ENCODE assay signal across 8 mouse cellular contexts in genomic region chr1:75141486-75142190, GRCm38 (mm10). TPM values are rescaled to one million over a fixed set of nuclear protein-coding genes. Genes with fewer than 3 reads are reported as not detected.
DNase-seq lines count a peak whose midpoint lies in the region; ATAC-seq and TF ChIP-seq lines count a peak whose summit lies in the region.

No protein-coding gene starts in this region.

- H3K9ac ChIP-seq in MEL (ENCODE audit: control insufficient read depth, low read depth, low read length, poor library complexity, severe bottlenecking) = peak overlapping the region; percentile 93
- H3K9ac ChIP-seq in forebrain, postnatal 0 days = peak overlapping the region; percentile 97

- TF ChIP-seq EP300 in MEL (IDR thresholded peaks at IDR 0.05; ENCODE audit: low read depth in 1 of 2, low read length in 2 of 2) = no peak

- H3K4me2 ChIP-seq in forebrain, postnatal 0 days (ENCODE audit: low read depth) = peak overlapping the region; percentile 92

- peaks cover 11 to 28% of the 10 kb centered on the region in 2 experiments for H3K4me1 ChIP-seq in MEL (ENCODE audit: control insufficient read depth in 1 of 2, insufficient read depth in 2 of 2, low read length in 2 of 2)
- H3K4me1 ChIP-seq in forebrain, postnatal 0 days (ENCODE audit: insufficient read depth) = peaks cover 12% of the 10 kb centered on the region
- H3K4me1 ChIP-seq in hindbrain, embryonic 10.5 days (replicated peaks) = peaks cover 30% of the 10 kb centered on the region

- ATAC-seq in forebrain, postnatal 0 days = no peak

- peak overlapping the region; percentile 88 to 94 for H3K4me3 ChIP-seq in MEL (ENCODE audit: control insufficient read depth in 1 of 2, insufficient read depth in 1 of 2, low read depth in 2 of 2, low read length in 2 of 2)
- peak overlapping the region; percentile 96 for H3K4me3 ChIP-seq in forebrain, postnatal 0 days (ENCODE audit: low read depth, low read length)
- peak overlapping the region; percentile 77 for H3K4me3 ChIP-seq in hindbrain, embryonic 10.5 days

- no peak for TF ChIP-seq CTCF in MEL (IDR thresholded peaks at IDR 0.05 in 2 of 3, conservative IDR thresholded peaks at IDR 0.05 in 1 of 3; ENCODE audit: control insufficient read depth in 1 of 3, insufficient read depth in 1 of 3, low read depth in 2 of 3, low read length in 3 of 3, poor library complexity in 1 of 3, severe bottlenecking in 1 of 3)
- TF ChIP-seq CTCF in forebrain, postnatal 0 days (IDR thresholded peaks at IDR 0.05; ENCODE audit: low read depth) = no peak

- peaks cover 38% of the 10 kb centered on the region for H3K79me2 ChIP-seq in MEL (ENCODE audit: control insufficient read depth, insufficient read depth, low read length, poor library complexity)

- H3K27me3 ChIP-seq in MEL (ENCODE audit: control insufficient read depth in 1 of 2, insufficient read depth in 2 of 2, low read length in 2 of 2) = no peaks in the 10 kb centered on the region
- H3K27me3 ChIP-seq in forebrain, postnatal 0 days (ENCODE audit: insufficient read depth, low read length) = no peaks in the 10 kb centered on the region
- H3K27me3 ChIP-seq in hindbrain, embryonic 10.5 days (ENCODE audit: insufficient read depth, poor library complexity, severe bottlenecking) = no peaks in the 10 kb centered on the region

- DNase-seq in MEL (ENCODE audit: low read depth, low spot score) = peak; percentile 80
- DNase-seq in cerebellum, adult 18-20 months = peak; percentile 51 to 64
- DNase-seq in forebrain, postnatal 0 days = peak; percentile 31
- peak; percentile 57 for DNase-seq in hindbrain, embryonic 10.5 days (ENCODE audit: low spot score)
- peak; percentile 41 to 53 for DNase-seq in layer of hippocampus, postnatal 25 days (ENCODE audit: extremely low spot score in 1 of 2, low spot score in 1 of 2)
- peak; percentile 80 for DNase-seq in lung, postnatal 36 days
- DNase-seq in retina, postnatal 1 day = peak; percentile 63
- DNase-seq in thymus, postnatal 4 days = peak; percentile 81

- peak overlapping the region; percentile 91 for H3K27ac ChIP-seq in MEL (ENCODE audit: control insufficient read depth, low read depth, low read length)
- H3K27ac ChIP-seq in forebrain, postnatal 0 days (ENCODE audit: low read depth, low read length) = peak overlapping the region; percentile 94
- peak overlapping the region; percentile 95 for H3K27ac ChIP-seq in hindbrain, embryonic 10.5 days

- no peak for TF ChIP-seq RAD21 in MEL (IDR thresholded peaks at IDR 0.05; ENCODE audit: low read depth, low read length)

- peaks cover 4 to 27% of the 10 kb centered on the region in 2 experiments; a peak in 3 of 4 replicates for H3K36me3 ChIP-seq in MEL (ENCODE audit: control insufficient read depth in 1 of 2, insufficient read depth in 2 of 2, low read length in 2 of 2)
- peaks cover 43% of the 10 kb centered on the region for H3K36me3 ChIP-seq in forebrain, postnatal 0 days (ENCODE audit: insufficient read depth)
- peaks cover 60% of the 10 kb centered on the region for H3K36me3 ChIP-seq in hindbrain, embryonic 10.5 days

- TF ChIP-seq POLR2A in MEL (IDR thresholded peaks at IDR 0.05; ENCODE audit: control insufficient read depth in 1 of 2, insufficient read depth in 1 of 2, low read depth in 1 of 2, low read length in 2 of 2, poor library complexity in 1 of 2) = peak; percentile 67 to 85

- WGBS in forebrain, postnatal 0 days = under 1% methylated on average over 53 of the region's 53 CpGs
- WGBS in hindbrain, embryonic 10.5 days = under 1% methylated on average over 53 of the region's 53 CpGs

- H3K9me3 ChIP-seq in MEL (replicated peaks; ENCODE audit: insufficient read depth, low read length) = no peaks in the 10 kb centered on the region
- H3K9me3 ChIP-seq in forebrain, postnatal 0 days (ENCODE audit: low read length) = no peaks in the 10 kb centered on the region
- no peaks in the 10 kb centered on the region for H3K9me3 ChIP-seq in hindbrain, embryonic 10.5 days

TF ChIP-seq in MEL, 35 proteins besides CTCF, POLR2A, EP300 and RAD21:
- TF ChIP-seq SIN3A (IDR thresholded peaks at IDR 0.05; ENCODE audit: low read length) = peak; percentile 44; the same call in 1 of the 2 replicates
- 0 out of 2 replicates have a peak, but pooled peaks have one; percentile 1 for TF ChIP-seq TBP (IDR thresholded peaks at IDR 0.05; ENCODE audit: low read depth, low read length)
- TF ChIP-seq ZNF384 (IDR thresholded peaks at IDR 0.05; ENCODE audit: low read depth, low read length) = no peak
- no peak for TF ChIP-seq SMC3 (IDR thresholded peaks at IDR 0.05; ENCODE audit: low read depth, low read length)
- TF ChIP-seq UBTF (IDR thresholded peaks at IDR 0.05; ENCODE audit: borderline replicate concordance, insufficient read depth, low read depth, low read length) = peak; percentile 96; the same call in 1 of the 2 replicates
- TF ChIP-seq NRF1 (IDR thresholded peaks at IDR 0.05; ENCODE audit: insufficient read depth, low read depth, low read length, poor library complexity, severe bottlenecking) = peak; percentile 45; the same call in 1 of the 2 replicates
- TF ChIP-seq MAFK (IDR thresholded peaks at IDR 0.05; ENCODE audit: borderline replicate concordance, low read depth, low read length) = no peak
- TF ChIP-seq MEF2A (IDR thresholded peaks at IDR 0.05; ENCODE audit: extremely low read depth, insufficient replicate concordance, low read depth, low read length, poor library complexity, severe bottlenecking) = no peak
- TF ChIP-seq MXI1 (IDR thresholded peaks at IDR 0.05; ENCODE audit: low read depth, low read length) = peak; percentile 65
- peak; percentile 81; the same call in 1 of the 2 replicates for TF ChIP-seq POLR2AphosphoS5 (IDR thresholded peaks at IDR 0.05; ENCODE audit: borderline replicate concordance, low read depth, low read length)
- no peak for TF ChIP-seq MAZ (IDR thresholded peaks at IDR 0.05; ENCODE audit: low read depth, low read length)
- TF ChIP-seq ELF1 (IDR thresholded peaks at IDR 0.05; ENCODE audit: low read depth, low read length) = peak; percentile 69
- TF ChIP-seq HCFC1 (IDR thresholded peaks at IDR 0.05; ENCODE audit: low read depth, low read length) = peak; percentile 57; the same call in 1 of the 2 replicates
- no peak for TF ChIP-seq RCOR1 (IDR thresholded peaks at IDR 0.05; ENCODE audit: low read depth, low read length)
- peak; percentile 70 for TF ChIP-seq NELFE (IDR thresholded peaks at IDR 0.05; ENCODE audit: low read depth, low read length)
- peak; percentile 34 for TF ChIP-seq USF1 (IDR thresholded peaks at IDR 0.05; ENCODE audit: low read depth, low read length)
- 0 out of 2 replicates have a peak, but pooled peaks have one; percentile 24 for TF ChIP-seq BHLHE40 (IDR thresholded peaks at IDR 0.05; ENCODE audit: borderline replicate concordance, low read depth, low read length)

RNA-seq across cellular contexts. Expression of gene Cnppd1, which starts 0.9 kb away (rescaled TPM):
- 46.4 and 54.4 TPM in 2 replicates for total RNA-seq in MEL (2012; rRNA removed)
- 100 to 1,000 TPM in 1 of 2 experiments, 10 to 100 TPM in 1; 70.1 to 314 TPM for polyA plus RNA-seq in MEL (2012; ENCODE audit: insufficient read depth in 1 of 2, insufficient read length in 2 of 2, low read depth in 1 of 2, low replicate concordance in 2 of 2, missing spikeins in 1 of 2)
- total RNA-seq in forebrain, postnatal 0 days (2014; rRNA removed) = 47.1 and 50.3 TPM in 2 replicates
- polyA plus RNA-seq in forebrain, postnatal 0 days (2015; fragmentation: Nextera tagmentation; extraction: Ambion mirVana) = 57.3 and 58.3 TPM in 2 replicates
- polyA plus RNA-seq in hindbrain, embryonic 10.5 days (2016; fragmentation: Nextera tagmentation; extraction: Ambion mirVana) = 53.5 and 67.2 TPM in 2 replicates
- 10 to 100 TPM; 26.6 to 38.6 TPM for total RNA-seq in layer of hippocampus, postnatal 25 days (2021)

RNA-seq across cellular contexts. Expression of gene Retreg2, which starts 0.9 kb away (rescaled TPM):
- total RNA-seq in MEL (2012; rRNA removed) = 37.1 and 38.1 TPM in 2 replicates
- 10 to 100 TPM in 1 of 2 experiments, not detected in 1; 59.2 TPM for polyA plus RNA-seq in MEL (2012; ENCODE audit: insufficient read depth in 1 of 2, insufficient read length in 2 of 2, low read depth in 1 of 2, low replicate concordance in 2 of 2, missing spikeins in 1 of 2)
- total RNA-seq in forebrain, postnatal 0 days (2014; rRNA removed) = 141 and 181 TPM in 2 replicates
- 108 and 121 TPM in 2 replicates for polyA plus RNA-seq in forebrain, postnatal 0 days (2015; fragmentation: Nextera tagmentation; extraction: Ambion mirVana)
- 46.0 and 63.4 TPM in 2 replicates for polyA plus RNA-seq in hindbrain, embryonic 10.5 days (2016; fragmentation: Nextera tagmentation; extraction: Ambion mirVana)
- 100 to 1,000 TPM; 172 to 177 TPM for total RNA-seq in layer of hippocampus, postnatal 25 days (2021)

RNA-seq across cellular contexts. Expression of gene Slc23a3, which starts 7.9 kb away (rescaled TPM):
- total RNA-seq in MEL (2012; rRNA removed) = 0.08 TPM in 1 of 2 replicates, not detected in the other
- polyA plus RNA-seq in MEL (2012; ENCODE audit: insufficient read depth in 1 of 2, insufficient read length in 2 of 2, low read depth in 1 of 2, low replicate concordance in 2 of 2, missing spikeins in 1 of 2) = under 1 TPM in 1 of 2 experiments, not detected in 1; 0.15 TPM
- not detected in 2 replicates for total RNA-seq in forebrain, postnatal 0 days (2014; rRNA removed)
- polyA plus RNA-seq in forebrain, postnatal 0 days (2015; fragmentation: Nextera tagmentation; extraction: Ambion mirVana) = not detected in 2 replicates
- polyA plus RNA-seq in hindbrain, embryonic 10.5 days (2016; fragmentation: Nextera tagmentation; extraction: Ambion mirVana) = not detected in 2 replicates
- under 1 TPM; 0.30 to 0.35 TPM for total RNA-seq in layer of hippocampus, postnatal 25 days (2021)

RNA-seq across cellular contexts. Expression of gene Nhej1, which starts 16.6 kb away (rescaled TPM):
- 1.7 and 2.1 TPM in 2 replicates for total RNA-seq in MEL (2012; rRNA removed)
- 1 to 10 TPM in 1 of 2 experiments, not detected in 1; 5.2 TPM for polyA plus RNA-seq in MEL (2012; ENCODE audit: insufficient read depth in 1 of 2, insufficient read length in 2 of 2, low read depth in 1 of 2, low replicate concordance in 2 of 2, missing spikeins in 1 of 2)
- 3.6 and 4.2 TPM in 2 replicates for total RNA-seq in forebrain, postnatal 0 days (2014; rRNA removed)
- polyA plus RNA-seq in forebrain, postnatal 0 days (2015; fragmentation: Nextera tagmentation; extraction: Ambion mirVana) = 3.9 and 4.9 TPM in 2 replicates
- 14.1 and 14.7 TPM in 2 replicates for polyA plus RNA-seq in hindbrain, embryonic 10.5 days (2016; fragmentation: Nextera tagmentation; extraction: Ambion mirVana)
- 1 to 10 TPM; 2.7 to 3.2 TPM for total RNA-seq in layer of hippocampus, postnatal 25 days (2021)

RNA-seq across cellular contexts. Expression of gene Zfand2b, which starts 26.8 kb away (rescaled TPM):
- 14.4 and 15.0 TPM in 2 replicates for total RNA-seq in MEL (2012; rRNA removed)
- 10 to 100 TPM in 1 of 2 experiments, not detected in 1; 18.3 TPM for polyA plus RNA-seq in MEL (2012; ENCODE audit: insufficient read depth in 1 of 2, insufficient read length in 2 of 2, low read depth in 1 of 2, low replicate concordance in 2 of 2, missing spikeins in 1 of 2)
- 33.1 and 43.5 TPM in 2 replicates for total RNA-seq in forebrain, postnatal 0 days (2014; rRNA removed)
- polyA plus RNA-seq in forebrain, postnatal 0 days (2015; fragmentation: Nextera tagmentation; extraction: Ambion mirVana) = 44.9 and 48.4 TPM in 2 replicates
- 38.0 and 43.8 TPM in 2 replicates for polyA plus RNA-seq in hindbrain, embryonic 10.5 days (2016; fragmentation: Nextera tagmentation; extraction: Ambion mirVana)
- 10 to 100 TPM; 33.8 to 34.5 TPM for total RNA-seq in layer of hippocampus, postnatal 25 days (2021)

Comparison
In these comparisons a context has a peak if more than half of its experiments do, and no peak if none do; other contexts are left out.
1. DNase-seq: peak in every context shown above with its lines; median percentile 81 in thymus, postnatal 4 days; 80 in MEL; 80 in lung, postnatal 36 days; 63 in retina, postnatal 1 day; 58 in cerebellum, adult 18-20 months; 57 in hindbrain, embryonic 10.5 days; 47 in layer of hippocampus, postnatal 25 days; 31 in forebrain, postnatal 0 days.